Mouse (Mus musculus): ENCODE data around the gene Hectd4.

DNA sequence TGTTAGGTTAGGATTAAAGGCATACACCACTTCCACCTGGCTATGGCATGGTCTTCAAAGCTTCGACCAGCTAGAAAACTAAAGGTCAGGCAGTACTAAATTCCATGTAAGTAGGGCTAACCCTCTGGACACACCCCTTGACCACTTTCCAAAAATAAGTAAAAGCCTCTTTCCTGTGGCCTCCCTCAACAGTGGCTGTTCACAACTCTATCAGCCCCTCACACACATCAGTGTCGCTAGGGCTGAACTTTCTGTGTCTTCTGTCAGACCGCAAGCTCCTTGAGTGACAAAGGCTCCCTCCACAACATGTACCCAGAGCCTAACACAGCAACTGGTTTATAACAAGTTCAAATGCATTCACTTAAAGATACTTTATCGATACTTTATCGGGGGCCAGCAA lies 21.6 kb upstream of the Hectd4 start:
- TF ChIP-seq CTCF (IDR thresholded peaks at IDR 0.05; ENCODE audit: low read depth) (no peak), EP300 (IDR thresholded peaks at IDR 0.05; ENCODE audit: low read depth) (no peak)

Data from liver, postnatal 0 days (tissue).